Mouse (Mus musculus) myocyte (in vitro differentiated cells): Measurements from ENCODE around the gene Ptpn18. TPM values are rescaled to one million over a fixed set of nuclear protein-coding genes. Genes with fewer than 3 reads are reported as not detected.

Experiments used
- H3K27me3 ChIP-seq: one replicate; pipeline ENCODE4 v1.6.1; 2011; ENCODE audit not compliant: control insufficient read depth, insufficient read depth, insufficient read length
- H3K36me3 ChIP-seq: one replicate; pipeline ENCODE4 v1.6.1; 2011; ENCODE audit not compliant: control insufficient read depth, insufficient read depth
- H3K4me2 ChIP-seq: one replicate; pipeline ENCODE4 v1.6.1; 2011; ENCODE audit warnings: low read depth, control low read depth
- H3K4me3 ChIP-seq: one replicate; pipeline ENCODE4 v1.5.1; 2011; ENCODE audit warnings: mild to moderate bottlenecking, control low read depth, moderate library complexity
- H3K79me2 ChIP-seq: one replicate; pipeline ENCODE4 v1.6.1; 2011; ENCODE audit not compliant: control insufficient read depth, insufficient read depth
- H3ac ChIP-seq: one replicate; pipeline ENCODE4 v1.6.1; 2011; ENCODE audit not compliant: control insufficient read depth, insufficient read length
- CEBPB ChIP-seq: IDR thresholded peaks from 2 replicates; pipeline ENCODE4 v1.6.1; 2011; ENCODE audit warnings: mild to moderate bottlenecking, moderate library complexity; ENCODE audit not compliant: poor library complexity, insufficient read depth, severe bottlenecking
- E2F4 ChIP-seq: IDR thresholded peaks from one replicate; pipeline ENCODE4 v1.6.1; 2011; ENCODE audit warnings: mild to moderate bottlenecking, control low read depth, moderate library complexity; ENCODE audit not compliant: insufficient read depth
- MAX ChIP-seq: IDR thresholded peaks from one replicate; pipeline ENCODE4 v1.6.1; 2011; ENCODE audit warnings: low read depth, mild to moderate bottlenecking, control low read depth
- MYOD1 ChIP-seq, 3 experiments: IDR thresholded peaks; one replicate each; pipeline ENCODE4 v1.6.1; 2011; ENCODE audit warnings: control low read depth in 2 of 3, low read depth in 2 of 3, mild to moderate bottlenecking in 2 of 3, moderate library complexity in 1 of 3; ENCODE audit not compliant: insufficient read length in 2 of 3, control insufficient read depth in 1 of 3
- MYOG ChIP-seq, 3 experiments: IDR thresholded peaks; one replicate each; pipeline ENCODE4 v1.6.1; 2011; ENCODE audit warnings: control low read depth in 2 of 3, low read depth in 2 of 3, mild to moderate bottlenecking in 2 of 3; ENCODE audit not compliant: insufficient read length in 2 of 3, control insufficient read depth in 1 of 3, insufficient read depth in 1 of 3
- POLR2A ChIP-seq: IDR thresholded peaks from one replicate; pipeline ENCODE4 v1.6.1; 2011; ENCODE audit warnings: low read depth, mild to moderate bottlenecking, control low read depth, moderate library complexity; ENCODE audit not compliant: insufficient read length
- POLR2AphosphoS2 ChIP-seq: IDR thresholded peaks from one replicate; pipeline ENCODE4 v1.6.1; 2011; ENCODE audit warnings: low read depth, control low read depth; ENCODE audit not compliant: insufficient read length
- REST ChIP-seq: IDR thresholded peaks from one replicate; pipeline ENCODE4 v1.6.1; 2011; ENCODE audit warnings: mild to moderate bottlenecking, control low read depth, moderate library complexity; ENCODE audit not compliant: insufficient read depth, insufficient read length
- SRF ChIP-seq: IDR thresholded peaks from one replicate; pipeline ENCODE4 v1.6.1; 2011; ENCODE audit warnings: low read depth; ENCODE audit not compliant: control insufficient read depth, insufficient read length
- TCF12 ChIP-seq: IDR thresholded peaks from one replicate; pipeline ENCODE4 v1.6.1; 2011; ENCODE audit warnings: mild to moderate bottlenecking, control low read depth; ENCODE audit not compliant: poor library complexity, insufficient read depth, severe bottlenecking
- TCF3 ChIP-seq: IDR thresholded peaks from one replicate; pipeline ENCODE4 v1.6.1; 2011; ENCODE audit warnings: low read depth, control low read depth; ENCODE audit not compliant: insufficient read length
- USF1 ChIP-seq: IDR thresholded peaks from one replicate; pipeline ENCODE4 v1.6.1; 2011; ENCODE audit warnings: low read depth, mild to moderate bottlenecking, control low read depth, moderate library complexity
- polyA plus RNA-seq: library from polyadenylated mRNA; unstranded; fragments of >200 nt; fragmentation: generic; extraction: Trizol; gene quantifications from one replicate; pipeline ENCODE4 v1.2.1, GENCODE M21; 2012; ENCODE audit warnings: missing spikeins

Gene Ptpn18
- polyA plus RNA-seq, 1 experiment: 0.05 TPM

DNA sequence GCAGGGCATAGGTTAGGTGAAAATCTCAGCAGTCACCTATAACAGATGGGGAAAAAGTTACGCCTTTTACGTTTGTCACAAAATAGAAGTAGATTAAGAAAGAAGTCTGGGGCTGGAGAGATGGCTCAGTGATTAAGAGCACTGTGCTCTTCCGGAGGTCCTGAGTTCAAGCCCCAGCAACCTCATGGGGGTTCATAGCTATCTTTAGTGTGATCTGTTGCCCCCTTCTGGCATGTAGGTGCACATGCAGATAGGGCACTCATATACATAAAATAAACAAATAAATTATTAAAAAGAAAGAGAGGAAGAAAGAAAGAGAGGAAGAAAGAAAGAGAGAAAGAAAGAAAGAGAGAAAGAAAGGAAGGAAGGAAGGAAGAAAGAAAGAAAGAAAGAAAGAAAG is 27.8 kb downstream of the Ptpn18 start:
- Histone ChIP-seq H3K4me2 (no peak overlapping the region), H3K4me3 (no peak overlapping the region), H3K79me2 (no peaks in the 10 kb centered on the region), H3ac (no peak overlapping the region), H3K36me3 (no peaks in the 10 kb centered on the region), H3K27me3 (no peaks in the 10 kb centered on the region)
- TF ChIP-seq MYOG (IDR thresholded peaks at IDR 0.05; ENCODE audit: control insufficient read depth in 1 of 3, insufficient read depth in 1 of 3, insufficient read length in 2 of 3, low read depth in 2 of 3): no peak
- TF ChIP-seq POLR2AphosphoS2: no peak
- TF ChIP-seq USF1: no peak
- TF ChIP-seq SRF: no peak
- TF ChIP-seq CEBPB: no peak
- no peak for TF ChIP-seq E2F4
- no peak for TF ChIP-seq TCF12
- no peak for TF ChIP-seq MYOD1 (IDR thresholded peaks at IDR 0.05; ENCODE audit: control insufficient read depth in 1 of 3, insufficient read length in 2 of 3, low read depth in 2 of 3)
- no peak for TF ChIP-seq REST
- no peak for TF ChIP-seq POLR2A
- no peak for TF ChIP-seq TCF3
- no peak for TF ChIP-seq MAX

GRCm38 (mm10) chr1:34489852-34490541 is 30.4 kb downstream of the Ptpn18 start:
- Histone ChIP-seq H3K4me3 (no peak overlapping the region), H3ac (no peak overlapping the region), H3K4me2 (no peak overlapping the region), H3K79me2 (no peaks in the 10 kb centered on the region), H3K27me3 (peaks cover 7% of the 10 kb centered on the region), H3K36me3 (no peaks in the 10 kb centered on the region)
- TF ChIP-seq POLR2AphosphoS2 (no peak), MAX (no peak), TCF12 (no peak), MYOD1 (IDR thresholded peaks at IDR 0.05; ENCODE audit: control insufficient read depth in 1 of 3, insufficient read length in 2 of 3, low read depth in 2 of 3) (no peak), CEBPB (no peak), USF1 (no peak), MYOG (IDR thresholded peaks at IDR 0.05; ENCODE audit: control insufficient read depth in 1 of 3, insufficient read depth in 1 of 3, insufficient read length in 2 of 3, low read depth in 2 of 3) (no peak), POLR2A (no peak), TCF3 (no peak), REST (no peak), SRF (no peak), E2F4 (no peak)

DNA sequence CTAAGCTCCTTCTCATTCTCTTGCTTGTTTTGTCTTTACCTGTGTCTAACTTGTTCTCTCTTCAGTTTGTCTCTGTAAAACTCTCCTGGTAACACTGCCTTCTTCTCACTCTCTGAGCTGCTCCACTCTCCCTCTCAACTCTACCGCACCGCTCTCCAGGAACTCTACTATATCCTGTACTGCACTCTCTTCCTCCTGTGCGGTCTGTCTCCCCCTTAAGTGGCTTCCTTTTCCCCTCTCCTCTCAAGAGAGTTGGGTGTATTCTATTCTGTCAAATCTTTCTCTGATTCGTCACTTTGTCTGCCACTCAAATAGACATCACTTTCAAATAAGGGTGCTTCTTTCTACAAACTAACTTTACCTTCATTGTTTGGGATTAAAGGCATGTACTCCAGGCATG is 31.9 kb downstream of the Ptpn18 start:
- Histone ChIP-seq H3K36me3 (no peaks in the 10 kb centered on the region), H3ac (no peak overlapping the region), H3K4me2 (no peak overlapping the region), H3K4me3 (no peak overlapping the region), H3K79me2 (no peaks in the 10 kb centered on the region), H3K27me3 (peaks cover 15% of the 10 kb centered on the region)
- TF ChIP-seq MAX (no peak), USF1 (no peak), POLR2A (no peak), MYOG (IDR thresholded peaks at IDR 0.05; ENCODE audit: control insufficient read depth in 1 of 3, insufficient read depth in 1 of 3, insufficient read length in 2 of 3, low read depth in 2 of 3) (no peak)

- H3K36me3 ChIP-seq: no peaks in the 10 kb centered on the region
- no peaks in the 10 kb centered on the region for H3K79me2 ChIP-seq
- TF ChIP-seq E2F4 (no peak), MAX (no peak), MYOD1 (IDR thresholded peaks at IDR 0.05; ENCODE audit: control insufficient read depth in 1 of 3, insufficient read length in 2 of 3, low read depth in 2 of 3) (no peak), REST (no peak), TCF3 (no peak), SRF (no peak)
- H3K4me3 ChIP-seq: no peak overlapping the region
- H3K27me3 ChIP-seq: no peaks in the 10 kb centered on the region
- no peak overlapping the region for H3K4me2 ChIP-seq
- no peak overlapping the region for H3ac ChIP-seq
These were observed 43.4 kb downstream of the Ptpn18 start for GRCm38 (mm10) chr1:34502991-34503390.

DNA sequence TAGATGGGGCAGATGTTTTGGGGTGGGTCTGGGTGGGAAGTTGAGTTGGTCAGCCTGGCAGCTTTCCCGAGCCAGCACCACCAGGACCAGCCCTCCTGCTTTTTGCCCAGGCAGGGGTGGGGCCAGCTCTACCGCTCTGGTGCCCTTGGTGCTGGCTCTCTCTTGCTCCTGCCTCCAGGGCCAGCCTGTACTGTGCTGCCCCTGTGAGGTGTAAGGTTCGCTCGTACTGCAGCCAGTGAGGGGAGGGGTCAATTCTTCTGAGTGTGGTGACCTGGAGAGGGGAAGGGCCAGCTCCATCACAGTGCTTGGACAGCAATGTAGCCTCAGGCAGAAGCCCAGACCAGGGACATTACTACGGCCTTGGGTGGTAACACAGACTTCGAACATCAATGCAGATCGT is 45.7 kb downstream of the Ptpn18 start:
- H3K27me3 ChIP-seq: no peaks in the 10 kb centered on the region
- H3K36me3 ChIP-seq: no peaks in the 10 kb centered on the region
- H3K4me3 ChIP-seq: no peak overlapping the region
- no peak for TF ChIP-seq POLR2AphosphoS2
- TF ChIP-seq TCF3: no peak
- no peak for TF ChIP-seq MYOD1 (IDR thresholded peaks at IDR 0.05; ENCODE audit: control insufficient read depth in 1 of 3, insufficient read length in 2 of 3, low read depth in 2 of 3)
- no peak for TF ChIP-seq REST
- TF ChIP-seq E2F4: no peak
- TF ChIP-seq TCF12: no peak
- TF ChIP-seq SRF: no peak
- no peak for TF ChIP-seq POLR2A
- no peak for TF ChIP-seq USF1
- no peak for TF ChIP-seq CEBPB
- no peak for TF ChIP-seq MAX
- TF ChIP-seq MYOG (IDR thresholded peaks at IDR 0.05; ENCODE audit: control insufficient read depth in 1 of 3, insufficient read depth in 1 of 3, insufficient read length in 2 of 3, low read depth in 2 of 3): no peak
- H3ac ChIP-seq: no peak overlapping the region
- H3K4me2 ChIP-seq: no peak overlapping the region
- no peaks in the 10 kb centered on the region for H3K79me2 ChIP-seq
